Mouse (Mus musculus) cerebellum, adult 2 months (tissue): Measurements from ENCODE around the gene Akr1cl. TPM values are rescaled to one million over a fixed set of nuclear protein-coding genes. Genes with fewer than 3 reads are reported as not detected.

Experiments used
- DNase-seq, 2 experiments: peaks; one replicate each; pipeline ENCODE4 v3.0.0; 2021
- H3K27ac ChIP-seq: fragments of 200-500 bp; 2 replicates; pipeline ENCODE4 v1.5.1; 2012; ENCODE audit warnings: low read length, control low read depth, inconsistent platforms; ENCODE audit not compliant: insufficient read depth
- H3K27me3 ChIP-seq: fragments of 200-500 bp; 2 replicates; pipeline ENCODE4 v1.6.1; 2012; ENCODE audit warnings: inconsistent platforms, mild to moderate bottlenecking, low read length, moderate library complexity; ENCODE audit not compliant: control insufficient read depth, insufficient read depth
- H3K4me1 ChIP-seq: fragments of 200-500 bp; 2 replicates; pipeline ENCODE4 v1.6.1; 2011; ENCODE audit warnings: low read length; ENCODE audit not compliant: control insufficient read depth, insufficient read depth
- H3K4me3 ChIP-seq: fragments of 200-500 bp; replicated peaks from 2 replicates; pipeline ENCODE3; 2011; ENCODE audit warnings: mild to moderate bottlenecking, low read depth, low read length, control low read depth; ENCODE audit not compliant: insufficient read depth
- CTCF ChIP-seq: fragments of 200-500 bp; IDR thresholded peaks from 2 replicates; pipeline ENCODE4 v1.5.1; 2011; ENCODE audit warnings: low read depth, mild to moderate bottlenecking, control low read depth, low read length, moderate library complexity, borderline replicate concordance; ENCODE audit not compliant: insufficient read depth
- POLR2A ChIP-seq: fragments of 200-500 bp; IDR thresholded peaks from 2 replicates; pipeline ENCODE4 v1.6.1; 2011; ENCODE audit warnings: low read length, control low read depth, borderline replicate concordance; ENCODE audit not compliant: insufficient read depth
- WGBS: fragments of 180-500 bp; shearing (Covaris S2); methylation state at CpG from one replicate; pipeline ENCODE4 v1.1.7; 2018; 5-methylcytosine and 5-hydroxymethylcytosine counted together
- polyA plus RNA-seq: library from polyadenylated mRNA; depleted of rRNA; stranded (reverse); fragments of >200 nt; gene quantifications from 2 replicates; pipeline ENCODE4 v1.2.3, GENCODE M21; 2012; rRNA removed

The Akr1cl gene
- polyA plus RNA-seq, 1 experiment = not detected

- no peak for DNase-seq
- H3K27ac ChIP-seq = no peak overlapping the region
- H3K4me3 ChIP-seq = no peak overlapping the region
- no peak for TF ChIP-seq CTCF
- TF ChIP-seq POLR2A = no peak
- no peaks in the 10 kb centered on the region for H3K27me3 ChIP-seq
- peaks cover 3% of the 10 kb centered on the region; the same call in 1 of the 2 replicates for H3K4me1 ChIP-seq
Observed at GRCm38 (mm10) chr1:64988176-64988575, 44.4 kb downstream of the Akr1cl start.

- WGBS = 41% methylated on average over 7 of the region's 7 CpGs
- DNase-seq = peak; percentile 32 to 39
- Histone ChIP-seq H3K4me1 (no peaks in the 10 kb centered on the region), H3K27me3 (no peaks in the 10 kb centered on the region; the same call in 1 of the 2 replicates), H3K27ac (no peak overlapping the region), H3K4me3 (no peak overlapping the region)
- TF ChIP-seq CTCF (peak; percentile 51), POLR2A (no peak)
Observed at GRCm38 (mm10) chr1:64986120-64986519, 46.4 kb downstream of the Akr1cl start.

- Histone ChIP-seq H3K27ac (no peak overlapping the region), H3K4me3 (no peak overlapping the region), H3K27me3 (no peaks in the 10 kb centered on the region; the same call in 1 of the 2 replicates), H3K4me1 (no peaks in the 10 kb centered on the region)
- TF ChIP-seq CTCF = no peak
- no peak for TF ChIP-seq POLR2A
- WGBS = 85% methylated on average over 3 of the region's 3 CpGs
- DNase-seq = no peak
Observed at GRCm38 (mm10) chr1:64983247-64983646, 49.3 kb downstream of the Akr1cl start.

- 80% methylated on average over 7 of the region's 7 CpGs for WGBS
- H3K27ac ChIP-seq = no peak overlapping the region
Observed at GRCm38 (mm10) chr1:64978321-64978799, 54.2 kb downstream of the Akr1cl start.

GRCm38 (mm10) chr1:64975346-64975745 lies 57.2 kb downstream of the Akr1cl start:
- DNase-seq = no peak
- WGBS = 30% methylated on average over 7 of the region's 7 CpGs
- Histone ChIP-seq H3K27ac (no peak overlapping the region), H3K4me1 (no peaks in the 10 kb centered on the region), H3K27me3 (no peaks in the 10 kb centered on the region), H3K4me3 (no peak overlapping the region)
- TF ChIP-seq POLR2A = no peak
- no peak for TF ChIP-seq CTCF

More at GRCm38 (mm10) chr1:64978321-64978799, 54.2 kb downstream of the Akr1cl start:
- no peak for DNase-seq
- Histone ChIP-seq H3K27me3 (no peaks in the 10 kb centered on the region; the same call in 1 of the 2 replicates), H3K4me3 (no peak overlapping the region), H3K4me1 (no peaks in the 10 kb centered on the region)
- TF ChIP-seq POLR2A = no peak
- TF ChIP-seq CTCF = no peak

GRCm38 (mm10) chr1:64970685-64971084 lies 61.9 kb downstream of the Akr1cl start:
- no peaks in the 10 kb centered on the region for H3K27me3 ChIP-seq
- DNase-seq = no peak
- no peaks in the 10 kb centered on the region for H3K4me1 ChIP-seq
- TF ChIP-seq CTCF = no peak
- no peak for TF ChIP-seq POLR2A
- H3K27ac ChIP-seq = no peak overlapping the region
- 63% methylated on average over 5 of the region's 5 CpGs for WGBS
- no peak overlapping the region for H3K4me3 ChIP-seq

Other genes with a start within 250 kb of the Akr1cl start
- gene Plekhm3, start 75.9 kb downstream of the Akr1cl start, polyA plus RNA-seq = 14.5 and 16.1 TPM in 2 replicates
- gene Cryge, start 18.4 kb upstream of the Akr1cl start, polyA plus RNA-seq = not detected in 2 replicates
- not detected in 2 replicates for gene Crygd, start 30.7 kb upstream of the Akr1cl start, polyA plus RNA-seq
- gene Crygc, start 40.9 kb upstream of the Akr1cl start, polyA plus RNA-seq = not detected in 2 replicates
- gene Crygb, start 49.5 kb upstream of the Akr1cl start, polyA plus RNA-seq = not detected in 2 replicates
- 0.44 and 0.57 TPM in 2 replicates for gene Cryga, start 70.6 kb upstream of the Akr1cl start, polyA plus RNA-seq
- 0.82 and 1.0 TPM in 2 replicates for gene Gm28845, start 86.8 kb upstream of the Akr1cl start, polyA plus RNA-seq
- 2.2 and 3.1 TPM in 2 replicates for gene D630023F18Rik, start 90.5 kb upstream of the Akr1cl start, polyA plus RNA-seq
- gene Idh1, start 153.7 kb upstream of the Akr1cl start, polyA plus RNA-seq = 33.2 and 35.3 TPM in 2 replicates
- 12.9 and 14.3 TPM in 2 replicates for gene Pikfyve, start 153.9 kb upstream of the Akr1cl start, polyA plus RNA-seq
- gene Pth2r, start 249.3 kb upstream of the Akr1cl start, polyA plus RNA-seq = 0.38 and 0.40 TPM in 2 replicates